Mouse (Mus musculus) liver, embryonic 11.5 days (tissue): ENCODE data around the gene Rbfox2. TPM values are rescaled to one million over a fixed set of nuclear protein-coding genes. Genes with fewer than 3 reads are reported as not detected.

ENCODE experiments used
- ATAC-seq: fragments of 200-750 bp; cut with Nextera tagmentation; replicated peaks from 2 replicates; pipeline ENCODE4 v1.8.0; 2017; ENCODE audit warnings: moderate number of reproducible peaks, mild to moderate bottlenecking, moderate TSS enrichment, moderate library complexity; ENCODE audit not compliant: low FRiP score
- DNase-seq: peaks from one replicate; pipeline ENCODE4 v3.0.0-alpha.2; 2017; ENCODE audit warnings: low spot score
- H3K27ac ChIP-seq: fragments of 300-500 bp; sonication (generic); 2 replicates; pipeline ENCODE4 v1.5.1; 2014; ENCODE audit warnings: mild to moderate bottlenecking, low read depth, low read length, control low read depth
- H3K27me3 ChIP-seq: fragments of 300-500 bp; sonication (generic); replicated peaks from 2 replicates; pipeline ENCODE4 v1.6.1; 2014; ENCODE audit warnings: low read length, mixed read lengths; ENCODE audit not compliant: control insufficient read depth, insufficient read depth
- H3K36me3 ChIP-seq: fragments of 300-500 bp; sonication (generic); 2 replicates; pipeline ENCODE4 v1.6.1; 2014; ENCODE audit warnings: mild to moderate bottlenecking, low read length, moderate library complexity, mixed read lengths; ENCODE audit not compliant: control insufficient read depth, insufficient read depth
- H3K4me1 ChIP-seq: fragments of 300-500 bp; sonication (generic); replicated peaks from 2 replicates; pipeline ENCODE4 v1.6.1; 2014; ENCODE audit warnings: low read length, mixed read lengths; ENCODE audit not compliant: control insufficient read depth, insufficient read depth
- H3K4me2 ChIP-seq: fragments of 300-500 bp; sonication (generic); 2 replicates; pipeline ENCODE4 v1.6.1; 2014; ENCODE audit warnings: mild to moderate bottlenecking, control low read depth, moderate library complexity
- H3K4me3 ChIP-seq: fragments of 300-500 bp; sonication (generic); 2 replicates; pipeline ENCODE4 v1.5.1; 2014; ENCODE audit warnings: low read depth, low read length, control low read depth
- H3K9ac ChIP-seq: fragments of 300-500 bp; sonication (generic); 2 replicates; pipeline ENCODE4 v1.6.1; 2014; ENCODE audit warnings: low read depth, low read length, control low read depth
- H3K9me3 ChIP-seq: fragments of 300-500 bp; sonication (generic); 2 replicates; pipeline ENCODE4 v1.6.1; 2016; ENCODE audit warnings: low read length, inconsistent platforms, mixed read lengths; ENCODE audit not compliant: control insufficient read depth
- WGBS: fragments of 180-500 bp; shearing (Covaris S2); extraction: QIAGEN DNeasy Blood & Tissue Kit; methylation state at CpG from one replicate; pipeline ENCODE4 v1.1.7; 2014; 5-methylcytosine and 5-hydroxymethylcytosine counted together
- polyA plus RNA-seq: library from polyadenylated mRNA; unstranded; fragments of >200 nt; fragmentation: Nextera tagmentation; extraction: Ambion mirVana; gene quantifications from 2 replicates; pipeline ENCODE4 v1.2.1, GENCODE M21; 2014

Gene Rbfox2
- polyA plus RNA-seq, 1 experiment from 2014 or later, result 26.6 TPM

DNA sequence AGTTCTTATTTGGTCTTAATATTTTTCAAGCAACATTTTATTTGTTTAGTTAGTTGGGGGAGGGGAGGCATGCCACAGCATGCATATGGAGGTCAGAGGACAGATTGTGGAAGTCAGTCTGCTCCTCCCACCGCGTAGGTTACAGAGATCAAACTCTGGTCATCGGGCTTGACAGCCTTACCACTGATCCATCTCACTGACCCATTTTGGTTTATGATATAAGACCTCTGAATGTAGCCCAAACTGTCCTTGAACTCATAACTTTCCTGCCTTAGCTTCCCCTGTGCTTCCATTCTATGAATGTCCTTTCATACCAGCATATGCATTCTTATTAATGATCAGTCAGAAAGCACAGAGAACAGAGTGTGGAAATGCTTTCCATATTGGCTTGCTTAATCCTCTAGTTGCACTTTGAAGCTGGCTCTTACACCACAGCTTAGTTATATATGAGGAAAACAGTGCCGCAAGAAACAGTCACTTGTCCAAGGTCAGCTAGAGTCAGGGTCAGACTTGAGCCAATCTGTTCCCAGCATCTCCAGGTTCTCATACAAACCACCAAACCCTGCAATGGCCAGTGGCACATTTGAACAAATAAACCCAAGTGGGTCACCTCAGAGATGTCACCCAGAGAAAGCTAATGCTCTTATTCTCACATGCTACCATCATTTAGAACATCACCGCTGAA is 62.8 kb downstream of the Rbfox2 start:
- Histone ChIP-seq H3K4me3 (no peak overlapping the region), H3K9ac (no peak overlapping the region), H3K4me1 (peaks cover 3% of the 10 kb centered on the region; the same call in 1 of the 2 replicates), H3K27me3 (no peaks in the 10 kb centered on the region), H3K4me2 (no peak overlapping the region), H3K9me3 (no peaks in the 10 kb centered on the region), H3K36me3 (no peaks in the 10 kb centered on the region), H3K27ac (no peak overlapping the region)
- no peak for DNase-seq
- ATAC-seq, result no peak
- 80% methylated on average over 5 of the region's 5 CpGs for WGBS

GRCm38 (mm10) chr15:77240607-77241006 is 66.2 kb downstream of the Rbfox2 start:
- no peaks in the 10 kb centered on the region for H3K36me3 ChIP-seq
- no peaks in the 10 kb centered on the region for H3K9me3 ChIP-seq
- H3K27ac ChIP-seq, result no peak overlapping the region
- no peak overlapping the region for H3K4me2 ChIP-seq
- ATAC-seq (no peak), DNase-seq (no peak)
- no peak overlapping the region for H3K9ac ChIP-seq
- WGBS, result 82% methylated on average over 4 of the region's 4 CpGs
- no peak overlapping the region for H3K4me3 ChIP-seq
- H3K27me3 ChIP-seq, result no peaks in the 10 kb centered on the region
- H3K4me1 ChIP-seq, result peaks cover 14% of the 10 kb centered on the region

DNA sequence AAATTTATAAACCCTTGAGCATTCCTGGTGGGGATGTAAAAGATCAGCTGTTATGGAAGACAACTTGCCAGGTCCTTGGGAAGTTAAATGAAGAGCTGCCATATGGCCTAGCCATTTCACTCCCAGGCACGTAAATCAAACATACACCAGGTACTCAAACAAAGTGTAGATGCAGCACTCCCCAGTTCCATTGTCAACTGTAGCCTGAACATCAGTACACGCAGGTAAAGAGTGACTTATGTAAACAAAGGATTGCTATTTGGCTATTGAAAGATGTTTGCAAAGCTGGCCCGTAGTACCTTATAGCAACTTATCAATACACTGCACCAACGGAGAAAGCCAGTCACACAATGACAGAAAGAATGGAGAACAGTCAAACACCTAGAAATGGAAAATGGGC is 67.2 kb downstream of the Rbfox2 start:
- Histone ChIP-seq H3K4me1 (peaks cover 13% of the 10 kb centered on the region), H3K4me2 (no peak overlapping the region), H3K36me3 (no peaks in the 10 kb centered on the region), H3K9me3 (no peaks in the 10 kb centered on the region), H3K27me3 (no peaks in the 10 kb centered on the region), H3K9ac (no peak overlapping the region), H3K4me3 (no peak overlapping the region), H3K27ac (no peak overlapping the region)
- DNase-seq, result no peak
- no peak for ATAC-seq
- WGBS, result 63% methylated on average over 4 of the region's 4 CpGs

DNA sequence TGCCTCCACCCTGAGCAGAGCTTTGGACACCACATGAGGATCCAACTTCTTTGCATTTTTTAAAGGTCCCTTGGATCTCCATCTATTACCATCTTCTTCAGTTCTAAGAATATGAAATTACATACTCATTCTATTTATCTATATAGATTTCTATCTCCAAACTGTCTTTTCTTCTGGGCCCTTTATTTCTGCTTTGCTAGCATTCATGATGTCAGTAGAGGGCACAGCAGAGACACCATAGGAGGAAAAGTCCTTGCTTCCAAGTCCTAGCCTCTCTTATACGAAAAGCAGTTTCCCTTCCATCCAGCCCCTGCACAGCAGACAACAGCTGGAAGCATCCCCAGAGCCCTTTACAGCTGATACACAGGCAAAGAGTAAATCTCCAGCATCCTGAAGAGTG is 69.1 kb downstream of the Rbfox2 start:
- Histone ChIP-seq H3K27ac (no peak overlapping the region), H3K4me3 (no peak overlapping the region), H3K9ac (no peak overlapping the region), H3K4me1 (peaks cover 18% of the 10 kb centered on the region), H3K4me2 (no peak overlapping the region), H3K36me3 (no peaks in the 10 kb centered on the region), H3K9me3 (no peaks in the 10 kb centered on the region), H3K27me3 (no peaks in the 10 kb centered on the region)
- 45% methylated on average over 1 of the region's 1 CpGs for WGBS
- ATAC-seq (no peak), DNase-seq (no peak)

- peaks cover 18% of the 10 kb centered on the region for H3K4me1 ChIP-seq
- H3K4me2 ChIP-seq, result no peak overlapping the region
- H3K9ac ChIP-seq, result no peak overlapping the region
- 32% methylated on average over 7 of the region's 7 CpGs for WGBS
- no peaks in the 10 kb centered on the region for H3K9me3 ChIP-seq
- H3K4me3 ChIP-seq, result no peak overlapping the region
- no peak for DNase-seq
- H3K36me3 ChIP-seq, result no peaks in the 10 kb centered on the region
- no peak for ATAC-seq
- no peak overlapping the region for H3K27ac ChIP-seq
- no peaks in the 10 kb centered on the region for H3K27me3 ChIP-seq
Observed at GRCm38 (mm10) chr15:77236055-77236567, 70.7 kb downstream of the Rbfox2 start.

GRCm38 (mm10) chr15:77235551-77235950 is 71.3 kb downstream of the Rbfox2 start:
- no peaks in the 10 kb centered on the region for H3K27me3 ChIP-seq
- H3K4me3 ChIP-seq, result no peak overlapping the region
- DNase-seq, result no peak
- no peaks in the 10 kb centered on the region for H3K36me3 ChIP-seq
- no peaks in the 10 kb centered on the region for H3K9me3 ChIP-seq
- ATAC-seq, result no peak
- no peak overlapping the region for H3K4me2 ChIP-seq
- WGBS, result 83% methylated on average over 4 of the region's 4 CpGs
- H3K27ac ChIP-seq, result no peak overlapping the region
- H3K4me1 ChIP-seq, result peaks cover 18% of the 10 kb centered on the region
- no peak overlapping the region for H3K9ac ChIP-seq

- ATAC-seq (no peak), DNase-seq (no peak)
- WGBS, result 60% methylated on average over 4 of the region's 4 CpGs
- Histone ChIP-seq H3K9ac (no peak overlapping the region), H3K27ac (no peak overlapping the region), H3K9me3 (no peaks in the 10 kb centered on the region), H3K4me2 (no peak overlapping the region), H3K4me1 (peaks cover 18% of the 10 kb centered on the region), H3K27me3 (no peaks in the 10 kb centered on the region), H3K4me3 (no peak overlapping the region), H3K36me3 (no peaks in the 10 kb centered on the region)
Observed at GRCm38 (mm10) chr15:77234296-77234695, 72.5 kb downstream of the Rbfox2 start.

DNA sequence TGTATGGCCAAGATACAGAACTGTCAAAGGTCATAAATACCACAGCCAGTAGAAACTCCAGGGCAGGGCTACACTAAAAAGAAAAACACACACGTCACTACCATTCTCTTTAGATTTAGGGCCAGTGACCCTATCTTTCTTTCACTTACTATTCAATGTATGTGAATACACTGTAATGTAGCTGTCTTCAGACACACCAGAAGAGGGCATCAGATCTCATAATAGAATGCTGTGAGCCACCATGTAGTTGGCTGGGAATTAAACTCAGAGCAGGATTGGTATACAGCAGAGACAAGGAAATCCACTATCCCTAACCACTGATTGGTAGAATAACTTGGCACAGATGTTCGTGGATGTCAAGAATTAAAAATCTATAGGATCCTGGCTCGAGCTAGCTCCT is 76.7 kb downstream of the Rbfox2 start:
- DNase-seq (no peak), ATAC-seq (no peak)
- Histone ChIP-seq H3K27me3 (no peaks in the 10 kb centered on the region), H3K4me3 (no peak overlapping the region), H3K36me3 (no peaks in the 10 kb centered on the region), H3K9me3 (no peaks in the 10 kb centered on the region), H3K4me1 (peaks cover 5% of the 10 kb centered on the region; the same call in 1 of the 2 replicates), H3K27ac (no peak overlapping the region), H3K9ac (no peak overlapping the region), H3K4me2 (no peak overlapping the region)
- WGBS, result 66% methylated on average over 3 of the region's 3 CpGs

GRCm38 (mm10) chr15:77226831-77227354 is 79.9 kb downstream of the Rbfox2 start:
- Histone ChIP-seq H3K27me3 (no peaks in the 10 kb centered on the region), H3K4me1 (no peaks in the 10 kb centered on the region), H3K9ac (no peak overlapping the region), H3K4me2 (no peak overlapping the region), H3K36me3 (no peaks in the 10 kb centered on the region), H3K9me3 (no peaks in the 10 kb centered on the region), H3K27ac (no peak overlapping the region), H3K4me3 (no peak overlapping the region)
- DNase-seq (no peak), ATAC-seq (no peak)
- WGBS, result 47% methylated on average over 7 of the region's 7 CpGs
